Mouse (Mus musculus) cortical plate, adult 2 months (tissue): Measurements from ENCODE around the gene Nudt15. TPM values are rescaled to one million over a fixed set of nuclear protein-coding genes. Genes with fewer than 3 reads are reported as not detected.

Experiments
- H3K27ac ChIP-seq: fragments of 200-500 bp; 2 replicates; pipeline ENCODE4 v1.5.1; 2012; ENCODE audit warnings: low read length, control low read depth, inconsistent platforms; ENCODE audit not compliant: insufficient read depth
- H3K4me1 ChIP-seq: fragments of 200-500 bp; 2 replicates; pipeline ENCODE4 v1.6.1; 2011; ENCODE audit warnings: low read length; ENCODE audit not compliant: control insufficient read depth, insufficient read depth
- H3K4me3 ChIP-seq: fragments of 200-500 bp; 2 replicates; pipeline ENCODE4 v1.5.1; 2011; ENCODE audit warnings: mild to moderate bottlenecking, low read length, control low read depth; ENCODE audit not compliant: insufficient read depth
- CTCF ChIP-seq: fragments of 200-500 bp; IDR thresholded peaks from 2 replicates; pipeline ENCODE4 v1.5.1; 2011; ENCODE audit warnings: mild to moderate bottlenecking, control low read depth, low read length; ENCODE audit not compliant: insufficient read depth; ENCODE audit errors: extremely low read depth
- POLR2A ChIP-seq: fragments of 200-500 bp; IDR thresholded peaks from 2 replicates; pipeline ENCODE4 v1.6.1; 2011; ENCODE audit warnings: mild to moderate bottlenecking, low read length, control low read depth; ENCODE audit not compliant: insufficient read depth; ENCODE audit errors: extremely low read depth
- polyA plus RNA-seq: library from polyadenylated mRNA; depleted of rRNA; stranded (reverse); fragments of >200 nt; gene quantifications from 2 replicates; pipeline ENCODE4 v1.2.3, GENCODE M21; 2012

Gene Nudt15
- polyA plus RNA-seq, 1 experiment = 3.5 TPM

GRCm38 (mm10) chr14:73501283-73501682 is 46.8 kb downstream of the Nudt15 start:
- H3K27ac ChIP-seq = no peak overlapping the region
- H3K4me3 ChIP-seq = no peak overlapping the region
- TF ChIP-seq CTCF (no peak), POLR2A (no peak)
- H3K4me1 ChIP-seq = no peaks in the 10 kb centered on the region; the same call in 1 of the 2 replicates

- Histone ChIP-seq H3K27ac (no peak overlapping the region), H3K4me1 (no peaks in the 10 kb centered on the region), H3K4me3 (no peak overlapping the region)
- TF ChIP-seq CTCF = no peak
- TF ChIP-seq POLR2A = no peak
These were observed 52.3 kb downstream of the Nudt15 start for GRCm38 (mm10) chr14:73495753-73496152.

GRCm38 (mm10) chr14:73494122-73494521 is 53.9 kb downstream of the Nudt15 start:
- no peak overlapping the region for H3K4me3 ChIP-seq
- TF ChIP-seq POLR2A (no peak), CTCF (no peak)
- no peak overlapping the region for H3K27ac ChIP-seq

GRCm38 (mm10) chr14:73493356-73493755 is 54.7 kb downstream of the Nudt15 start:
- TF ChIP-seq POLR2A = no peak
- TF ChIP-seq CTCF = no peak
- Histone ChIP-seq H3K27ac (no peak overlapping the region), H3K4me3 (no peak overlapping the region), H3K4me1 (no peaks in the 10 kb centered on the region)

More at GRCm38 (mm10) chr14:73494122-73494521, 53.9 kb downstream of the Nudt15 start:
- H3K4me1 ChIP-seq = no peaks in the 10 kb centered on the region

- Histone ChIP-seq H3K27ac (no peak overlapping the region), H3K4me1 (no peaks in the 10 kb centered on the region), H3K4me3 (no peak overlapping the region)
- TF ChIP-seq POLR2A (no peak), CTCF (no peak)
These were observed 61.4 kb downstream of the Nudt15 start for GRCm38 (mm10) chr14:73486641-73487040.

- H3K4me1 ChIP-seq = no peaks in the 10 kb centered on the region
- TF ChIP-seq POLR2A (no peak), CTCF (no peak)
- no peak overlapping the region for H3K4me3 ChIP-seq
- no peak overlapping the region for H3K27ac ChIP-seq
These were observed 63.5 kb downstream of the Nudt15 start for GRCm38 (mm10) chr14:73484366-73485110.

GRCm38 (mm10) chr14:73483516-73484229 is 64.4 kb downstream of the Nudt15 start:
- no peak overlapping the region for H3K4me3 ChIP-seq
- no peak overlapping the region for H3K27ac ChIP-seq
- no peaks in the 10 kb centered on the region for H3K4me1 ChIP-seq
- TF ChIP-seq CTCF = no peak

GRCm38 (mm10) chr14:73479771-73480170 is 68.3 kb downstream of the Nudt15 start:
- no peak for TF ChIP-seq POLR2A
- TF ChIP-seq CTCF = no peak
- H3K4me1 ChIP-seq = peaks cover 2% of the 10 kb centered on the region; the same call in 1 of the 2 replicates
- no peak overlapping the region for H3K27ac ChIP-seq
- no peak overlapping the region for H3K4me3 ChIP-seq

- no peak overlapping the region for H3K27ac ChIP-seq
- TF ChIP-seq POLR2A = no peak
These were observed 69.7 kb downstream of the Nudt15 start for GRCm38 (mm10) chr14:73478321-73478720.

GRCm38 (mm10) chr14:73477077-73477476 is 71.0 kb downstream of the Nudt15 start:
- no peak for TF ChIP-seq CTCF
- no peak for TF ChIP-seq POLR2A
- no peak overlapping the region for H3K27ac ChIP-seq
- no peak overlapping the region for H3K4me3 ChIP-seq
- peaks cover 5% of the 10 kb centered on the region; the same call in 1 of the 2 replicates for H3K4me1 ChIP-seq

More at GRCm38 (mm10) chr14:73478321-73478720, 69.7 kb downstream of the Nudt15 start:
- H3K4me3 ChIP-seq = no peak overlapping the region
- H3K4me1 ChIP-seq = peaks cover 5% of the 10 kb centered on the region; the same call in 1 of the 2 replicates
